Mouse (Mus musculus) stomach, postnatal 0 days (tissue): ENCODE data around the gene Fxyd3.

ENCODE experiments used
- CTCF ChIP-seq: IDR thresholded peaks from 2 replicates; pipeline ENCODE4 v1.5.1; 2016; ENCODE audit warnings: antibody characterized with exemption, low read depth, mild to moderate bottlenecking, moderate library complexity
- EP300 ChIP-seq: optimal IDR thresholded peaks from 2 replicates; pipeline ENCODE3; 2016; ENCODE audit warnings: antibody characterized with exemption

- TF ChIP-seq CTCF (no peak), EP300 (no peak)
Measured at GRCm38 (mm10) chr7:31073546-31073945, 3.0 kb downstream of the Fxyd3 start.
